Mouse (Mus musculus) embryonic stem cell, embryonic (primary cell): ENCODE measurements around the gene 2210016F16Rik.
"Not testable (repeated sequence)": the region's sequence is repeated elsewhere in the genome, so short reads cannot be mapped to it uniquely, and the experiment has no call there.

ENCODE experiments used
- CTCF ChIA-PET, 4 experiments: fragments of 300-600 bp in 2 of 4; fragments of 350-600 bp in 2 of 4; sonication (Branson Sonifier 250); formaldehyde crosslinking; loops; one replicate each; lab custom pipeline; 2022; ENCODE audit warnings: inconsistent platforms in 2 of 4; lab: Charles Lee
- POLR2A ChIA-PET, 4 experiments: fragments of 300-600 bp in 2 of 4; fragments of 350-600 bp in 2 of 4; sonication (Branson Sonifier 250); formaldehyde crosslinking; loops; one replicate each; lab custom pipeline; 2022; ENCODE audit warnings: antibody characterized with exemption in 4 of 4, inconsistent platforms in 1 of 4; lab: Charles Lee

Gene 2210016F16Rik

GRCm38 (mm10) chr13:58384779-58385546 lies at the start of gene 2210016F16Rik:
Gene 2210016F16Rik (minus strand): TSS chr13:58385225.
- CTCF ChIA-PET = interaction anchor here in 2 of 4 experiments (0.6 to 2.4 kb wide), 5 partner anchors 19 to 197 kb away, joined by 3 to 7 read pairs (median 3); no protein-coding TSS in a partner anchor
- POLR2A ChIA-PET = interaction anchor here in 3 of 4 experiments (0.7 to 8.8 kb wide), 31 partner anchors 9 to 256 kb away, joined by 3 to 139 read pairs (median 4); partner anchors contain the start of genes Hnrnpa0 (in 1 of the 3) and Rmi1 (in 1 of the 3)

- ChIA-PET CTCF (interaction anchor here in 1 of 4 experiments (0.7 kb wide), 1 partner anchor 133 kb away, joined by 8 read pairs; no protein-coding TSS in a partner anchor), POLR2A (interaction anchor here in 1 of 4 experiments (1.2 kb wide), 1 partner anchor 123 kb away, joined by 3 read pairs; no protein-coding TSS in a partner anchor)
Observed at GRCm38 (mm10) chr13:58423061-58423660, 38.1 kb upstream of the 2210016F16Rik start.

- CTCF ChIA-PET = no interaction called here
- POLR2A ChIA-PET = interaction anchor here in 1 of 4 experiments (1.2 kb wide), 1 partner anchor 124 kb away, joined by 3 read pairs; no protein-coding TSS in a partner anchor
Observed at GRCm38 (mm10) chr13:58422242-58422641, 37.2 kb upstream of the 2210016F16Rik start.

GRCm38 (mm10) chr13:58421026-58421425 lies 36.0 kb upstream of the 2210016F16Rik start:
- CTCF ChIA-PET = interaction anchor here in 1 of 4 experiments (0.6 kb wide), 1 partner anchor 315 kb away, joined by 3 read pairs; no protein-coding TSS in a partner anchor
- POLR2A ChIA-PET = interaction anchor here in 1 of 4 experiments (0.7 to 1.5 kb wide), 4 partner anchors 22 to 96 kb away, joined by 3 to 6 read pairs (median 4); no protein-coding TSS in a partner anchor

GRCm38 (mm10) chr13:58419266-58419665 lies 34.2 kb upstream of the 2210016F16Rik start:
- ChIA-PET POLR2A (interaction anchor here in 1 of 4 experiments (0.6 kb wide), 1 partner anchor 337 kb away, joined by 3 read pairs; no protein-coding TSS in a partner anchor), CTCF (no interaction called here)

GRCm38 (mm10) chr13:58418656-58419055 lies 33.6 kb upstream of the 2210016F16Rik start:
- CTCF ChIA-PET = no interaction called here
- POLR2A ChIA-PET = interaction anchor here in 2 of 4 experiments (0.6 to 1.1 kb wide), 2 partner anchors 16 to 337 kb away, joined by 3 read pairs; partner anchors contain the start of gene Hnrnpk (in 1 of the 2)

- ChIA-PET POLR2A (interaction anchor here in 3 of 4 experiments (0.6 to 1.7 kb wide), 7 partner anchors 9 to 283 kb away, joined by 3 to 9 read pairs (median 5); partner anchors contain the start of genes Hnrnpk (in 1 of the 3) and Rmi1 (in 1 of the 3)), CTCF (interaction anchor here in 1 of 4 experiments (0.9 to 1.1 kb wide), 2 partner anchors 10 to 98 kb away, joined by 3 to 7 read pairs; no protein-coding TSS in a partner anchor)
Observed at GRCm38 (mm10) chr13:58415838-58416237, 30.8 kb upstream of the 2210016F16Rik start.

- POLR2A ChIA-PET = interaction anchor here in 2 of 4 experiments (1.3 to 1.7 kb wide), 4 partner anchors 8 to 28 kb away, joined by 3 to 7 read pairs (median 4); partner anchors contain the start of genes Hnrnpk (in 1 of the 2) and Rmi1 (in 1 of the 2)
- CTCF ChIA-PET = interaction anchor here in 1 of 4 experiments (1.1 kb wide), 1 partner anchor 9 kb away, joined by 7 read pairs; no protein-coding TSS in a partner anchor
Observed at GRCm38 (mm10) chr13:58415374-58415773, 30.3 kb upstream of the 2210016F16Rik start.

- POLR2A ChIA-PET = no interaction called here
Observed at GRCm38 (mm10) chr13:58411073-58411472, 26.0 kb upstream of the 2210016F16Rik start.

GRCm38 (mm10) chr13:58403243-58403642 lies 18.2 kb upstream of the 2210016F16Rik start, which contains the start of gene Hnrnpk:
Gene Hnrnpk (minus strand): TSS chr13:58403343.
- CTCF ChIA-PET = not testable (repeated sequence)
- POLR2A ChIA-PET = interaction anchor here in 3 of 4 experiments (0.8 to 1.6 kb wide), 16 partner anchors 10 to 290 kb away, joined by 3 to 14 read pairs (median 4); partner anchors contain the start of genes 2210016F16Rik (in 1 of the 3), Hnrnpa0 (in 1 of the 3) and Klhl3 (in 1 of the 3)

More at GRCm38 (mm10) chr13:58411073-58411472, 26.0 kb upstream of the 2210016F16Rik start:
- CTCF ChIA-PET = no interaction called here

- POLR2A ChIA-PET = interaction anchor here in 3 of 4 experiments (0.7 to 1.6 kb wide), 33 partner anchors 9 to 492 kb away, joined by 3 to 14 read pairs (median 3); partner anchors contain the start of genes 2210016F16Rik (in 1 of the 3), Hnrnpa0 (in 1 of the 3) and Klhl3 (in 1 of the 3)
Observed at GRCm38 (mm10) chr13:58402744-58403110, 17.7 kb upstream of the 2210016F16Rik start.

GRCm38 (mm10) chr13:58402003-58402743 lies 17.1 kb upstream of the 2210016F16Rik start, which contains the start of gene Rmi1:
Gene Rmi1 (plus strand): TSS chr13:58402248.
- POLR2A ChIA-PET = interaction anchor here in 3 of 4 experiments (0.7 to 1.6 kb wide), 32 partner anchors 9 to 493 kb away, joined by 3 to 14 read pairs (median 3); partner anchors contain the start of genes 2210016F16Rik (in 1 of the 3), Hnrnpa0 (in 1 of the 3) and Klhl3 (in 1 of the 3)
- CTCF ChIA-PET = no interaction called here

More at GRCm38 (mm10) chr13:58402744-58403110, 17.7 kb upstream of the 2210016F16Rik start:
- CTCF ChIA-PET = no interaction called here

- POLR2A ChIA-PET = no interaction called here
- CTCF ChIA-PET = no interaction called here
Observed at GRCm38 (mm10) chr13:58401135-58402002, 16.3 kb upstream of the 2210016F16Rik start.

- ChIA-PET POLR2A (interaction anchor here in 3 of 4 experiments (0.7 to 3.8 kb wide), 9 partner anchors 10 to 594 kb away, joined by 3 to 139 read pairs (median 5); partner anchors contain the start of gene 2210016F16Rik (in 2 of the 3)), CTCF (no interaction called here)
Observed at GRCm38 (mm10) chr13:58400576-58400975, 15.6 kb upstream of the 2210016F16Rik start.

- CTCF ChIA-PET = no interaction called here
- POLR2A ChIA-PET = interaction anchor here in 2 of 4 experiments (0.6 to 3.8 kb wide), 5 partner anchors 9 to 124 kb away, joined by 3 to 139 read pairs (median 3); partner anchors contain the start of gene 2210016F16Rik (in 1 of the 2)
Observed at GRCm38 (mm10) chr13:58397651-58398050, 12.6 kb upstream of the 2210016F16Rik start.

GRCm38 (mm10) chr13:58394392-58394791 lies 9.4 kb upstream of the 2210016F16Rik start:
- POLR2A ChIA-PET = interaction anchor here (0.5 to 3.4 kb wide), 10 partner anchors 8 to 107 kb away, joined by 3 to 34 read pairs (median 4); partner anchors contain the start of gene 2210016F16Rik (in 3 of the 4)
- CTCF ChIA-PET = not testable (repeated sequence)
